Mouse (Mus musculus): Measurements from ENCODE around the gene Lyz2. TPM values are rescaled to one million over a fixed set of nuclear protein-coding genes. Genes with fewer than 3 reads are reported as not detected.
"Not testable (repeated sequence)": the region's sequence is repeated elsewhere in the genome, so short reads cannot be mapped to it uniquely, and the experiment has no call there.

Lyz2 gene
- polyA plus RNA-seq, 1 experiment from 2014 or later: 3,526 TPM

GRCm38 (mm10) chr10:117290046-117290870 lies 8.1 kb upstream of the Lyz2 start:
- no peak for ATAC-seq
- TF ChIP-seq EP300 (IDR thresholded peaks at IDR 0.05) (no peak), CTCF (IDR thresholded peaks at IDR 0.05) (no peak)
- H3K4me3 ChIP-seq (ENCODE audit: low read depth, low read length): no peak overlapping the region

DNA sequence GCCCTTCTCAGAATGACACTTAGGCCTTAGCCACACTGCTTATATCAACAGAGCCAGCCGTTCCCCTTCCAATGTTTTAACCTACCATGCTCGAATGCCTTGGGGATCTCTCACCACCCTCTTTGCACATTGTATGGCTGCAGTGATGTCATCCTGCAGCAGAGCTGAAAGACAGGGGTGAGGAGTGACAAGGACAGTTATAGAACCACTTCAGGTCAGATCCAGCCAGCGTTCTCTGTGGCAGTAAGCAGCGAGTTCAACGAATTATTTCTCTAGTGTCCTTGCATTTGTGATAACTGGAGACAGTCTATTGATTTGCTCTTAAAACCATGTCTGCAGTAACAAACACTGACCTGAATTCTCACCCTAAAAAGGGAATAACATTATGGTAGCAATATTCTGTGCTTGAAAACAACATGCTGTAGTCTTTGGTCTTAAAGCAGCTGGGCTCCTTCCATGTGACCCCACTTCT lies 6.9 kb upstream of the Lyz2 start:
- 55% methylated on average over 5 of the region's 5 CpGs for WGBS
- H3K27ac ChIP-seq (ENCODE audit: low read length); H3K4me1 ChIP-seq (ENCODE audit: insufficient read depth, low read depth, low read length); H3K36me3 ChIP-seq (ENCODE audit: insufficient read depth, low read length); ATAC-seq; H3K4me3 ChIP-seq (ENCODE audit: low read depth, low read length); H3K4me2 ChIP-seq (replicated peaks; ENCODE audit: low read depth, low read length); H3K27me3 ChIP-seq (replicated peaks; ENCODE audit: insufficient read depth, low read length); H3K9me3 ChIP-seq (ENCODE audit: low read length); DNase-seq (ENCODE audit: low spot score); H3K9ac ChIP-seq (replicated peaks; ENCODE audit: low read depth): not testable (repeated sequence)

More at GRCm38 (mm10) chr10:117290046-117290870, 8.1 kb upstream of the Lyz2 start:
- Histone ChIP-seq H3K9ac (replicated peaks; ENCODE audit: low read depth) (no peak overlapping the region), H3K4me2 (replicated peaks; ENCODE audit: low read depth, low read length) (no peak overlapping the region), H3K27me3 (replicated peaks; ENCODE audit: insufficient read depth, low read length) (no peaks in the 10 kb centered on the region), H3K36me3 (ENCODE audit: insufficient read depth, low read length) (no peaks in the 10 kb centered on the region), H3K4me1 (ENCODE audit: insufficient read depth, low read depth, low read length) (no peaks in the 10 kb centered on the region), H3K27ac (ENCODE audit: low read length) (no peak overlapping the region), H3K9me3 (ENCODE audit: low read length) (no peaks in the 10 kb centered on the region)
- DNase-seq (ENCODE audit: low spot score): no peak
- 41% methylated on average over 6 of the region's 6 CpGs for WGBS

DNA sequence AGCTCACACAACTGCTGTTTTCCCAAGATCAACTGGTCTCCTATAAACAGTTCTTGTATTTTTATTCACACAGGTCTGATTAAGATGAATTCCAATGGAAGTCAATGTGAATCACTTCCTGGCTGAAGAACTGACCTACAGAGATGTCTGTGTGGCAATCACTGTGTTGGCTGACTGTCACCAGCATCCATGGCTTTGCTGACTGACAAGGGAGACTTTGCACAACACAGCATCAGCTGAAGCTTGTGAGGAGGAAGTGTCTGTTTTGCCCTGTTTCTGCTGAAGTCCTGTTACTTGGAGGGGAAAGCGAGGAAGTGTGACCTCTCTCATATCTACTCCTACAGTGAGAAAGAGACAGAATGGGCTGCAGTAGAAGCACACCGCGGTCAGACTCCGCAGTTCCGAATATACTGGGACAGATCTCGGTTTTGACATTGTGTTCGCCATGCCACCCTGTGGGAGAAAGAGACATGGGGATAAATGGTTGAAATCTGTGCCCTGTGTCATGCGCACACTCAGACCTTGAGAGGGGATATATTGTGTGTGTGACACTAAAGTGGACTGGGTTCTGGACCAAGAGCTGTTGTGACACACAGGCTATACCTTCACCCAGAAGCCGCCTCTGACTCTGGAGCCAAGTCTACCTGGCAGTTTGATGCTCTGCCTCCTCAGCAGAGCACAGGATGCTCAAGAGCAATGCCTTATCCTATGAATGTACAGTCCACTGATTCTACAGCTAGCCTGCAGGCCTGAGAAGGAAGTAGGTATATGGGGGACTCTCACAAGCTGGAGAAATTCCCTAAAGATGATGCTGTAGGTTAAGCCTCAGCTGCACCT lies 6.3 kb upstream of the Lyz2 start:
- H3K27ac ChIP-seq (ENCODE audit: low read length): no peak overlapping the region
- no peaks in the 10 kb centered on the region for H3K27me3 ChIP-seq (replicated peaks; ENCODE audit: insufficient read depth, low read length)
- no peaks in the 10 kb centered on the region for H3K9me3 ChIP-seq (ENCODE audit: low read length)
- TF ChIP-seq CTCF (IDR thresholded peaks at IDR 0.05) (no peak), EP300 (IDR thresholded peaks at IDR 0.05) (no peak)
- no peaks in the 10 kb centered on the region for H3K4me1 ChIP-seq (ENCODE audit: insufficient read depth, low read depth, low read length)
- DNase-seq (ENCODE audit: low spot score) (no peak), ATAC-seq (0 out of 2 replicates have a peak, but pooled peaks have one; percentile 34)
- WGBS: 88% methylated on average over 9 of the region's 9 CpGs
- no peaks in the 10 kb centered on the region for H3K36me3 ChIP-seq (ENCODE audit: insufficient read depth, low read length)
- no peak overlapping the region for H3K9ac ChIP-seq (replicated peaks; ENCODE audit: low read depth)
- H3K4me2 ChIP-seq (replicated peaks; ENCODE audit: low read depth, low read length): no peak overlapping the region
- H3K4me3 ChIP-seq (ENCODE audit: low read depth, low read length): no peak overlapping the region

- 49% methylated on average over 3 of the region's 3 CpGs for WGBS
- Histone ChIP-seq H3K27ac (ENCODE audit: low read length) (no peak overlapping the region), H3K4me3 (ENCODE audit: low read depth, low read length) (no peak overlapping the region), H3K9me3 (ENCODE audit: low read length) (no peaks in the 10 kb centered on the region), H3K36me3 (ENCODE audit: insufficient read depth, low read length) (no peaks in the 10 kb centered on the region), H3K4me2 (replicated peaks; ENCODE audit: low read depth, low read length) (no peak overlapping the region), H3K9ac (replicated peaks; ENCODE audit: low read depth) (no peak overlapping the region), H3K4me1 (ENCODE audit: insufficient read depth, low read depth, low read length) (no peaks in the 10 kb centered on the region), H3K27me3 (replicated peaks; ENCODE audit: insufficient read depth, low read length) (no peaks in the 10 kb centered on the region)
- TF ChIP-seq EP300 (IDR thresholded peaks at IDR 0.05) (no peak), CTCF (IDR thresholded peaks at IDR 0.05) (no peak)
- DNase-seq (ENCODE audit: low spot score) (no peak), ATAC-seq (no peak)
Observed at GRCm38 (mm10) chr10:117287226-117287850, 5.2 kb upstream of the Lyz2 start.

DNA sequence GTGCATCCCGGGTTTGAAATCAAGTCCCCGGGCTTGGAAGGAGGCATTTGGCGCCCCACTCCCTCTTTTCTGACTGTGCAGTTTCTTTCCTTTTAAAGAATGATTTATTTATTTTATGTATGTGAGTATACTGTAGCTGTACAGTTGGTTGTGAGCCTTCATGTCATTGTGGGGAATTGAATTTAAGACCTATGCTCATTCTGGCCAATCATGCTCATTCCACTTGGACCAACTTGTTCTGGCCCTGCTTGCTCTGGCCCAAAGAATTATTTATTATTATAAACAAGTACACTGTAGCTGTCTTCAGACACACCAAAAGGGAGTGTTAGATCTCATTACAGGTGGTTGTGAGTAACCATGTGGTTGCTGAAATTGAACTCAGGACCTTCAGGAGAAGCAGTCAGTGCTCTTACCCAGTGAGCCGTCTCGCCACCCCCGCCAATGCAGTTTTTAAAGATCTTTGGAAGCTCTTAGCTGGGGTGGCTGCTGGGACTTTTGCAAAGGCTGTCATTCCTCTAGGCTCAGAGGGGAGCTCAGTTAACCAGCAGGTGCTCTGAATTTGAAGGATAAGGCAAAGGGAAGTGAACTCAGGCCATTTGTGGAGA lies 4.3 kb upstream of the Lyz2 start:
- Histone ChIP-seq H3K27ac (ENCODE audit: low read length) (no peak overlapping the region), H3K9ac (replicated peaks; ENCODE audit: low read depth) (no peak overlapping the region), H3K4me3 (ENCODE audit: low read depth, low read length) (no peak overlapping the region), H3K4me1 (ENCODE audit: insufficient read depth, low read depth, low read length) (no peaks in the 10 kb centered on the region), H3K4me2 (replicated peaks; ENCODE audit: low read depth, low read length) (no peak overlapping the region), H3K36me3 (ENCODE audit: insufficient read depth, low read length) (no peaks in the 10 kb centered on the region), H3K9me3 (ENCODE audit: low read length) (no peaks in the 10 kb centered on the region), H3K27me3 (replicated peaks; ENCODE audit: insufficient read depth, low read length) (no peaks in the 10 kb centered on the region)
- no peak for DNase-seq (ENCODE audit: low spot score)
- 79% methylated on average over 6 of the region's 6 CpGs for WGBS
- TF ChIP-seq CTCF (IDR thresholded peaks at IDR 0.05) (no peak), EP300 (IDR thresholded peaks at IDR 0.05) (no peak)
- no peak for ATAC-seq

DNA sequence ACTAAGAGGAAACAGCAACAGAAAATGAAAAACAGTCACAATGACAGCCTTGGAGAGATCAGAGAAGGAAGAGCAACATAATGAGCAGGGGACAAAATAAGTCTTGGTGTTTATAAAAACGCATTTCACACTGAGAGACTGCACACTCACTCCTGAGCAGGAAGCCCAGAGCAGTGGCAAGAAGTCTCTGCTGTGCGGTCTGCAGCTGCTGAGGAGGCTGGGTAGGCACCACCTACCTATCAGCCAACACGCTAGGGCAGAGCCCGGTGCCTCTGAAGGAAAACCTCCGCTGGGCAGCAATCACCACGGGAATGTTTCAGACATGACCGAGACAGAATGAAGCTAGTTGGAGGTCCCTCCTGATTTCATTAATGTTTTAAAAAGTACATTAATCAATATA lies 3.5 kb upstream of the Lyz2 start:
- DNase-seq (ENCODE audit: low spot score); H3K36me3 ChIP-seq (ENCODE audit: insufficient read depth, low read length); H3K9ac ChIP-seq (replicated peaks; ENCODE audit: low read depth); H3K27ac ChIP-seq (ENCODE audit: low read length); H3K27me3 ChIP-seq (replicated peaks; ENCODE audit: insufficient read depth, low read length); H3K4me2 ChIP-seq (replicated peaks; ENCODE audit: low read depth, low read length); ATAC-seq; H3K4me3 ChIP-seq (ENCODE audit: low read depth, low read length); H3K4me1 ChIP-seq (ENCODE audit: insufficient read depth, low read depth, low read length); H3K9me3 ChIP-seq (ENCODE audit: low read length): not testable (repeated sequence)
- WGBS: 40% methylated on average over 2 of the region's 7 CpGs
